Mouse (Mus musculus) kidney, embryonic 15.5 days (tissue): ENCODE results near the gene Hes7. TPM values are rescaled to one million over a fixed set of nuclear protein-coding genes. Genes with fewer than 3 reads are reported as not detected.

Experiments
- ATAC-seq: fragments of 200-750 bp; cut with Nextera tagmentation; replicated peaks from 2 replicates; pipeline ENCODE4 v1.8.0; 2017; ENCODE audit warnings: moderate TSS enrichment; ENCODE audit not compliant: low FRiP score
- H3K27ac ChIP-seq: fragments of 300-500 bp; sonication (generic); 2 replicates; pipeline ENCODE4 v1.5.1; 2015; ENCODE audit warnings: mild to moderate bottlenecking, inconsistent platforms
- H3K27me3 ChIP-seq: fragments of 300-500 bp; sonication (generic); 2 replicates; pipeline ENCODE4 v1.6.1; 2015; ENCODE audit warnings: inconsistent platforms
- H3K36me3 ChIP-seq: fragments of 300-500 bp; sonication (generic); 2 replicates; pipeline ENCODE4 v1.6.1; 2015; ENCODE audit warnings: inconsistent platforms
- H3K4me1 ChIP-seq: fragments of 300-500 bp; sonication (generic); 2 replicates; pipeline ENCODE4 v1.6.1; 2015; ENCODE audit warnings: inconsistent platforms
- H3K4me2 ChIP-seq: fragments of 300-500 bp; sonication (generic); 2 replicates; pipeline ENCODE4 v1.6.1; 2015; ENCODE audit warnings: moderate library complexity, mild to moderate bottlenecking, inconsistent platforms
- H3K4me3 ChIP-seq: fragments of 300-500 bp; sonication (generic); replicated peaks from 2 replicates; pipeline ENCODE4 v1.5.1; 2015; ENCODE audit warnings: mild to moderate bottlenecking, inconsistent platforms
- H3K9ac ChIP-seq: fragments of 300-500 bp; sonication (generic); 2 replicates; pipeline ENCODE4 v1.6.1; 2015; ENCODE audit warnings: mild to moderate bottlenecking, inconsistent platforms
- H3K9me3 ChIP-seq: fragments of 300-500 bp; sonication (generic); replicated peaks from 2 replicates; pipeline ENCODE4 v1.6.1; 2016; ENCODE audit warnings: inconsistent platforms
- WGBS: fragments of 180-500 bp; shearing (Covaris S2); methylation state at CpG from one replicate; pipeline ENCODE4 v1.1.7; 2015; ENCODE audit warnings: mixed read lengths; 5-methylcytosine and 5-hydroxymethylcytosine counted together
- polyA plus RNA-seq: library from polyadenylated mRNA; unstranded; fragments of >200 nt; fragmentation: Nextera tagmentation; extraction: Ambion mirVana; gene quantifications from 2 replicates; pipeline ENCODE4 v1.2.1, GENCODE M21; 2015

Hes7 gene
- polyA plus RNA-seq, 1 experiment from 2014 or later, result 0.42 TPM

- Histone ChIP-seq H3K4me1 (peaks cover 13% of the 10 kb centered on the region; the same call in 1 of the 2 replicates), H3K9me3 (no peaks in the 10 kb centered on the region), H3K4me2 (no peak overlapping the region), H3K36me3 (no peaks in the 10 kb centered on the region), H3K4me3 (no peak overlapping the region), H3K27me3 (no peaks in the 10 kb centered on the region), H3K27ac (no peak overlapping the region), H3K9ac (no peak overlapping the region)
- WGBS, result 48% methylated on average over 6 of the region's 6 CpGs
- ATAC-seq, result no peak
Measured at GRCm38 (mm10) chr11:69078041-69078440, 42.2 kb upstream of the Hes7 start.

GRCm38 (mm10) chr11:69078805-69079438, 41.3 kb upstream of the Hes7 start:
- ATAC-seq, result no peak
- Histone ChIP-seq H3K27ac (0 out of 2 replicates have a peak overlapping the region, but pooled peaks have one; percentile 6), H3K4me2 (no peak overlapping the region), H3K4me3 (no peak overlapping the region), H3K9me3 (no peaks in the 10 kb centered on the region), H3K9ac (no peak overlapping the region), H3K36me3 (no peaks in the 10 kb centered on the region), H3K4me1 (peaks cover 10% of the 10 kb centered on the region; the same call in 1 of the 2 replicates), H3K27me3 (no peaks in the 10 kb centered on the region)
- WGBS, result 44% methylated on average over 5 of the region's 5 CpGs

GRCm38 (mm10) chr11:69080102-69080854, 39.9 kb upstream of the Hes7 start:
- no peak overlapping the region for H3K4me2 ChIP-seq
- H3K4me3 ChIP-seq, result no peak overlapping the region; the same call in 1 of the 2 replicates
- H3K4me1 ChIP-seq, result peaks cover 8% of the 10 kb centered on the region; the same call in 1 of the 2 replicates
- ATAC-seq, result no peak
- H3K9ac ChIP-seq, result no peak overlapping the region
- no peaks in the 10 kb centered on the region for H3K27me3 ChIP-seq
- no peaks in the 10 kb centered on the region for H3K9me3 ChIP-seq
- 74% methylated on average over 15 of the region's 15 CpGs for WGBS
- no peaks in the 10 kb centered on the region for H3K36me3 ChIP-seq
- no peak overlapping the region for H3K27ac ChIP-seq

- H3K4me1 ChIP-seq, result peaks cover 11% of the 10 kb centered on the region; the same call in 1 of the 2 replicates
- H3K36me3 ChIP-seq, result no peaks in the 10 kb centered on the region
- H3K4me2 ChIP-seq, result no peak overlapping the region
- H3K4me3 ChIP-seq, result no peak overlapping the region
- no peak for ATAC-seq
- no peaks in the 10 kb centered on the region for H3K9me3 ChIP-seq
- H3K27ac ChIP-seq, result no peak overlapping the region
- H3K27me3 ChIP-seq, result no peaks in the 10 kb centered on the region
- WGBS, result 86% methylated on average over 8 of the region's 8 CpGs
- H3K9ac ChIP-seq, result no peak overlapping the region
Measured at GRCm38 (mm10) chr11:69080855-69081222, 39.4 kb upstream of the Hes7 start.

- no peak overlapping the region for H3K4me3 ChIP-seq
- no peaks in the 10 kb centered on the region for H3K27me3 ChIP-seq
- H3K27ac ChIP-seq, result no peak overlapping the region
- H3K4me1 ChIP-seq, result peaks cover 17% of the 10 kb centered on the region
- 80% methylated on average over 7 of the region's 7 CpGs for WGBS
- no peak overlapping the region for H3K9ac ChIP-seq
- H3K4me2 ChIP-seq, result no peak overlapping the region
- H3K36me3 ChIP-seq, result no peaks in the 10 kb centered on the region
- ATAC-seq, result no peak
- no peaks in the 10 kb centered on the region for H3K9me3 ChIP-seq
Measured at GRCm38 (mm10) chr11:69081613-69082012, 38.6 kb upstream of the Hes7 start.

- 63% methylated on average over 6 of the region's 6 CpGs for WGBS
- H3K4me2 ChIP-seq, result no peak overlapping the region
- no peak overlapping the region for H3K4me3 ChIP-seq
- H3K36me3 ChIP-seq, result peaks cover 10% of the 10 kb centered on the region
- ATAC-seq, result no peak
- no peaks in the 10 kb centered on the region for H3K9me3 ChIP-seq
- peaks cover 39% of the 10 kb centered on the region for H3K4me1 ChIP-seq
- no peak overlapping the region for H3K9ac ChIP-seq
- no peaks in the 10 kb centered on the region for H3K27me3 ChIP-seq
- H3K27ac ChIP-seq, result peak overlapping the region; percentile 95; the same call in 1 of the 2 replicates
Measured at GRCm38 (mm10) chr11:69085608-69086007, 34.6 kb upstream of the Hes7 start.

- ATAC-seq, result no peak
- no peaks in the 10 kb centered on the region for H3K9me3 ChIP-seq
- H3K4me2 ChIP-seq, result no peak overlapping the region
- H3K27me3 ChIP-seq, result no peaks in the 10 kb centered on the region
- H3K9ac ChIP-seq, result no peak overlapping the region
- H3K4me1 ChIP-seq, result peaks cover 45% of the 10 kb centered on the region
- H3K27ac ChIP-seq, result peak overlapping the region; percentile 95
- peaks cover 18% of the 10 kb centered on the region for H3K36me3 ChIP-seq
- no peak overlapping the region for H3K4me3 ChIP-seq
- WGBS, result 60% methylated on average over 6 of the region's 6 CpGs
Measured at GRCm38 (mm10) chr11:69086390-69086789, 33.8 kb upstream of the Hes7 start.

GRCm38 (mm10) chr11:69087082-69087481, 33.1 kb upstream of the Hes7 start:
- ATAC-seq, result peak; percentile 44; the same call in 1 of the 2 replicates
- H3K4me3 ChIP-seq, result peak overlapping the region; percentile 2; the same call in 1 of the 2 replicates
- H3K27ac ChIP-seq, result peak overlapping the region; percentile 95
- no peaks in the 10 kb centered on the region for H3K9me3 ChIP-seq
- WGBS, result 20% methylated on average over 4 of the region's 4 CpGs
- H3K36me3 ChIP-seq, result peaks cover 24% of the 10 kb centered on the region
- H3K27me3 ChIP-seq, result no peaks in the 10 kb centered on the region
- H3K4me1 ChIP-seq, result peaks cover 50% of the 10 kb centered on the region
- peak overlapping the region; percentile 17 for H3K4me2 ChIP-seq
- H3K9ac ChIP-seq, result 0 out of 2 replicates have a peak overlapping the region, but pooled peaks have one; percentile 7

- Histone ChIP-seq H3K4me3 (no peak overlapping the region), H3K27ac (peak overlapping the region; percentile 95), H3K9me3 (no peaks in the 10 kb centered on the region), H3K27me3 (no peaks in the 10 kb centered on the region), H3K36me3 (peaks cover 28% of the 10 kb centered on the region), H3K4me2 (peak overlapping the region; percentile 87), H3K4me1 (peaks cover 55% of the 10 kb centered on the region), H3K9ac (no peak overlapping the region)
- 40% methylated on average over 2 of the region's 2 CpGs for WGBS
- ATAC-seq, result no peak
Measured at GRCm38 (mm10) chr11:69087597-69087996, 32.6 kb upstream of the Hes7 start.

GRCm38 (mm10) chr11:69088103-69088855, 31.9 kb upstream of the Hes7 start, which contains the start of gene Vamp2:
Vamp2 (plus strand) TSS chr11:69088490.
- WGBS, result under 1% methylated on average over 66 of the region's 67 CpGs
- no peaks in the 10 kb centered on the region for H3K9me3 ChIP-seq
- peak within 1 kb of the TSS; percentile 100 for H3K9ac ChIP-seq
- H3K27me3 ChIP-seq, result no peaks in the 10 kb centered on the region
- ATAC-seq, result peak; percentile 74
- peaks cover 31% of the 10 kb centered on the region for H3K36me3 ChIP-seq
- peaks cover 56% of the 10 kb centered on the region for H3K4me1 ChIP-seq
- peak within 1 kb of the TSS; percentile 95 for H3K27ac ChIP-seq
- peak within 1 kb of the TSS; percentile 87 for H3K4me2 ChIP-seq
- peak within 1 kb of the TSS; percentile 96 for H3K4me3 ChIP-seq

GRCm38 (mm10) chr11:69088856-69089615, 31.2 kb upstream of the Hes7 start:
- Histone ChIP-seq H3K27ac (peak overlapping the region; percentile 95), H3K4me3 (peak overlapping the region; percentile 96), H3K9ac (peak overlapping the region; percentile 100), H3K36me3 (peaks cover 31% of the 10 kb centered on the region), H3K9me3 (no peaks in the 10 kb centered on the region), H3K4me2 (peak overlapping the region; percentile 87), H3K27me3 (no peaks in the 10 kb centered on the region), H3K4me1 (peaks cover 58% of the 10 kb centered on the region)
- WGBS, result 11% methylated on average over 25 of the region's 25 CpGs
- ATAC-seq, result peak; percentile 34
